In genomic region chr2:131139886-131140532, GRCm38 (mm10) we compare ENCODE assay signal across 10 mouse cellular contexts. TPM values are rescaled to one million over a fixed set of nuclear protein-coding genes. Genes with fewer than 3 reads are reported as not detected.
DNase-seq lines count a peak whose midpoint lies in the region; ATAC-seq and TF ChIP-seq lines count a peak whose summit lies in the region.
"Had no signal": no experiment of that assay in that cellular context is flagged by ENCODE, and none has a peak within 500 bp of the region (broad histone marks: within the 10 kb centered on the region; RNA-seq: fewer than 3 reads in every experiment).

No protein-coding gene starts in this region.

- H3K36me3 ChIP-seq in heart, embryonic 15.5 days, result peaks cover 14% of the 10 kb centered on the region
- H3K36me3 ChIP-seq in kidney, postnatal 0 days (ENCODE audit: insufficient read depth, low read length), result peaks cover 27% of the 10 kb centered on the region; the same call in 1 of the 2 replicates
- H3K36me3 ChIP-seq in hindbrain, embryonic 11.5 days (ENCODE audit: control insufficient read depth, insufficient read depth, low read length), result peaks cover 6% of the 10 kb centered on the region

- intact Hi-C loops in gastrocnemius, adult 2 months (cut with DNase I), result no loop called here

- peak overlapping the region; percentile 87 for H3K27ac ChIP-seq in gastrocnemius, adult 2 months
- peak overlapping the region; percentile 80 for H3K27ac ChIP-seq in heart, embryonic 15.5 days
- H3K27ac ChIP-seq in kidney, postnatal 0 days, result peak overlapping the region; percentile 51
- no peak overlapping the region for H3K27ac ChIP-seq in hindbrain, embryonic 11.5 days (ENCODE audit: low read depth, low read length)
- H3K27ac ChIP-seq: macrophage had no signal

- peak; percentile 57 for DNase-seq in gastrocnemius, adult 2 months
- no peak for DNase-seq in gastrocnemius, postnatal 25 days
- peak; percentile 43 for DNase-seq in kidney, postnatal 0 days (ENCODE audit: low spot score)
- peak; percentile 62 for DNase-seq in lung, postnatal 10 days
- DNase-seq in right cerebral cortex, postnatal 14 days, result no peak
- no peak for DNase-seq in hindbrain, embryonic 11.5 days (ENCODE audit: low spot score)

- H3K27me3 ChIP-seq in heart, embryonic 15.5 days, result no peaks in the 10 kb centered on the region
- no peaks in the 10 kb centered on the region for H3K27me3 ChIP-seq in kidney, postnatal 0 days (ENCODE audit: insufficient read depth, low read length)
- no peaks in the 10 kb centered on the region for H3K27me3 ChIP-seq in hindbrain, embryonic 11.5 days (ENCODE audit: control insufficient read depth, insufficient read depth, low read length)

- no peak overlapping the region for H3K4me2 ChIP-seq in heart, embryonic 15.5 days
- no peak overlapping the region for H3K4me2 ChIP-seq in kidney, postnatal 0 days (ENCODE audit: low read length)
- no peak overlapping the region for H3K4me2 ChIP-seq in hindbrain, embryonic 11.5 days (replicated peaks; ENCODE audit: low read depth, low read length)

- no peak overlapping the region for H3K9ac ChIP-seq in heart, embryonic 15.5 days
- no peak overlapping the region for H3K9ac ChIP-seq in kidney, postnatal 0 days (ENCODE audit: low read depth, low read length)
- H3K9ac ChIP-seq in hindbrain, embryonic 11.5 days (ENCODE audit: low read depth, low read length), result no peak overlapping the region

- TF ChIP-seq CTCF in gastrocnemius, adult 2 months (IDR thresholded peaks at IDR 0.05), result no peak
- no peak for TF ChIP-seq CTCF in kidney, postnatal 0 days (IDR thresholded peaks at IDR 0.05; ENCODE audit: low read depth)

- H3K9me3 ChIP-seq in heart, embryonic 15.5 days (replicated peaks), result no peaks in the 10 kb centered on the region
- no peaks in the 10 kb centered on the region for H3K9me3 ChIP-seq in kidney, postnatal 0 days (replicated peaks; ENCODE audit: low read length)
- H3K9me3 ChIP-seq in hindbrain, embryonic 11.5 days (ENCODE audit: control insufficient read depth, low read length), result no peaks in the 10 kb centered on the region

- ATAC-seq in heart, embryonic 15.5 days (replicated peaks; ENCODE audit: insufficient number of reproducible peaks, insufficient read depth, low FRiP score, low read depth), result no peak; the same call in 1 of the 2 replicates
- no peak for ATAC-seq in kidney, postnatal 0 days (replicated peaks; ENCODE audit: low FRiP score, low read depth)
- ATAC-seq in hindbrain, embryonic 11.5 days (ENCODE audit: low FRiP score), result no peak
- no peak for ATAC-seq in CD4-positive, CD25-positive, alpha-beta regulatory T cell, adult 4 months

- H3K4me3 ChIP-seq in gastrocnemius, adult 2 months, result peak overlapping the region; percentile 40
- no peak overlapping the region for H3K4me3 ChIP-seq in heart, embryonic 15.5 days
- H3K4me3 ChIP-seq in kidney, postnatal 0 days (replicated peaks; ENCODE audit: low read depth, low read length), result no peak overlapping the region
- no peak overlapping the region for H3K4me3 ChIP-seq in hindbrain, embryonic 11.5 days (ENCODE audit: low read depth, low read length)

- peaks cover 46% of the 10 kb centered on the region for H3K4me1 ChIP-seq in heart, embryonic 15.5 days (replicated peaks)
- H3K4me1 ChIP-seq in kidney, postnatal 0 days (replicated peaks; ENCODE audit: insufficient read depth, low read length), result peaks cover 7% of the 10 kb centered on the region; the same call in 1 of the 2 replicates
- H3K4me1 ChIP-seq in hindbrain, embryonic 11.5 days (replicated peaks; ENCODE audit: control insufficient read depth, insufficient read depth, low read length), result no peaks in the 10 kb centered on the region; the same call in 1 of the 2 replicates

- WGBS in heart, embryonic 15.5 days, result 15% methylated on average over 5 of the region's 5 CpGs
- 31% methylated on average over 5 of the region's 5 CpGs for WGBS in kidney, postnatal 0 days
- 67% methylated on average over 5 of the region's 5 CpGs for WGBS in hindbrain, embryonic 11.5 days

RNA-seq across cellular contexts. Expression of gene Gm11037, which starts 6.7 kb away (rescaled TPM):
- not detected for total RNA-seq in gastrocnemius, adult 2 months (2021)
- total RNA-seq in gastrocnemius, postnatal 25 days (2021), result not detected
- polyA plus RNA-seq in heart, embryonic 15.5 days (2015; fragmentation: Nextera tagmentation; extraction: Ambion mirVana), result not detected in 2 replicates
- polyA plus RNA-seq in kidney, postnatal 0 days (2015; fragmentation: Nextera tagmentation; extraction: Ambion mirVana), result not detected in 2 replicates
- not detected in 2 replicates for polyA plus RNA-seq in hindbrain, embryonic 11.5 days (2014; fragmentation: Nextera tagmentation; extraction: Ambion mirVana)
- polyA plus RNA-seq in CD4-positive, CD25-positive, alpha-beta regulatory T cell, adult 4 months (2017; shearing (Covaris generic)), result not detected
- polyA plus RNA-seq: macrophage; neural tube, embryonic 11.5 days had no signal

RNA-seq across cellular contexts. Expression of gene Hspa12b, which starts 12.9 kb away (rescaled TPM):
- total RNA-seq in gastrocnemius, adult 2 months (2021), result 10 to 100 TPM; 11.7 to 14.8 TPM
- total RNA-seq in gastrocnemius, postnatal 25 days (2021), result 10 to 100 TPM; 14.5 to 16.6 TPM
- 10.0 and 11.4 TPM in 2 replicates for polyA plus RNA-seq in heart, embryonic 15.5 days (2015; fragmentation: Nextera tagmentation; extraction: Ambion mirVana)
- 9.4 and 9.8 TPM in 2 replicates for polyA plus RNA-seq in kidney, postnatal 0 days (2015; fragmentation: Nextera tagmentation; extraction: Ambion mirVana)
- 4.0 and 4.6 TPM in 2 replicates for polyA plus RNA-seq in hindbrain, embryonic 11.5 days (2014; fragmentation: Nextera tagmentation; extraction: Ambion mirVana)
- polyA plus RNA-seq in CD4-positive, CD25-positive, alpha-beta regulatory T cell, adult 4 months (2017; shearing (Covaris generic)), result not detected

RNA-seq across cellular contexts. Expression of gene 1700037H04Rik, which starts 19.9 kb away (rescaled TPM):
- 1 to 10 TPM; 3.6 to 4.5 TPM for total RNA-seq in gastrocnemius, adult 2 months (2021)
- 1 to 10 TPM; 3.3 to 6.6 TPM for total RNA-seq in gastrocnemius, postnatal 25 days (2021)
- polyA plus RNA-seq in heart, embryonic 15.5 days (2015; fragmentation: Nextera tagmentation; extraction: Ambion mirVana), result 59.5 and 71.3 TPM in 2 replicates
- 84.8 and 91.5 TPM in 2 replicates for polyA plus RNA-seq in kidney, postnatal 0 days (2015; fragmentation: Nextera tagmentation; extraction: Ambion mirVana)
- 122 and 123 TPM in 2 replicates for polyA plus RNA-seq in hindbrain, embryonic 11.5 days (2014; fragmentation: Nextera tagmentation; extraction: Ambion mirVana)
- 10 to 100 TPM; 37.5 to 50.3 TPM for polyA plus RNA-seq in CD4-positive, CD25-positive, alpha-beta regulatory T cell, adult 4 months (2017; shearing (Covaris generic))

RNA-seq across cellular contexts. Expression of gene Cenpb, which starts 39.9 kb away (rescaled TPM):
- total RNA-seq in gastrocnemius, adult 2 months (2021), result 10 to 100 TPM; 67.7 to 70.1 TPM
- total RNA-seq in gastrocnemius, postnatal 25 days (2021), result 10 to 100 TPM; 58.9 to 61.8 TPM
- 7.5 and 10.7 TPM in 2 replicates for polyA plus RNA-seq in heart, embryonic 15.5 days (2015; fragmentation: Nextera tagmentation; extraction: Ambion mirVana)
- 13.1 and 15.3 TPM in 2 replicates for polyA plus RNA-seq in kidney, postnatal 0 days (2015; fragmentation: Nextera tagmentation; extraction: Ambion mirVana)
- polyA plus RNA-seq in hindbrain, embryonic 11.5 days (2014; fragmentation: Nextera tagmentation; extraction: Ambion mirVana), result 8.8 and 9.0 TPM in 2 replicates
- polyA plus RNA-seq in CD4-positive, CD25-positive, alpha-beta regulatory T cell, adult 4 months (2017; shearing (Covaris generic)), result 1 to 10 TPM; 2.1 to 2.5 TPM

RNA-seq across cellular contexts. Expression of gene Cdc25b, which starts 46.7 kb away (rescaled TPM):
- total RNA-seq in gastrocnemius, adult 2 months (2021), result 1 to 10 TPM; 1.5 TPM
- total RNA-seq in gastrocnemius, postnatal 25 days (2021), result 1 to 10 TPM; 1.5 to 4.8 TPM
- polyA plus RNA-seq in heart, embryonic 15.5 days (2015; fragmentation: Nextera tagmentation; extraction: Ambion mirVana), result 49.9 and 61.4 TPM in 2 replicates
- polyA plus RNA-seq in kidney, postnatal 0 days (2015; fragmentation: Nextera tagmentation; extraction: Ambion mirVana), result 36.1 and 39.0 TPM in 2 replicates
- 102 and 106 TPM in 2 replicates for polyA plus RNA-seq in hindbrain, embryonic 11.5 days (2014; fragmentation: Nextera tagmentation; extraction: Ambion mirVana)
- 10 to 100 TPM; 49.8 to 63.9 TPM for polyA plus RNA-seq in CD4-positive, CD25-positive, alpha-beta regulatory T cell, adult 4 months (2017; shearing (Covaris generic))

Comparison
In these comparisons a context has a peak if more than half of its experiments do, and no peak if none do; other contexts are left out.
1. DNase-seq: peak in gastrocnemius, adult 2 months (single experiment), kidney, postnatal 0 days (single experiment) and lung, postnatal 10 days (single experiment); none in gastrocnemius, postnatal 25 days (single experiment), right cerebral cortex, postnatal 14 days (single experiment) and hindbrain, embryonic 11.5 days (single experiment).